Mouse (Mus musculus): ENCODE results near the gene Gm20219. TPM values are rescaled to one million over a fixed set of nuclear protein-coding genes. Genes with fewer than 3 reads are reported as not detected.
A peak's percentile ranks its signal among the peaks of the same experiment; 100 is the strongest.

The Gm20219 gene
- total and polyA plus RNA-seq, 3 experiments, result 0.62 to 3.1 TPM; not detected in 1

DNA sequence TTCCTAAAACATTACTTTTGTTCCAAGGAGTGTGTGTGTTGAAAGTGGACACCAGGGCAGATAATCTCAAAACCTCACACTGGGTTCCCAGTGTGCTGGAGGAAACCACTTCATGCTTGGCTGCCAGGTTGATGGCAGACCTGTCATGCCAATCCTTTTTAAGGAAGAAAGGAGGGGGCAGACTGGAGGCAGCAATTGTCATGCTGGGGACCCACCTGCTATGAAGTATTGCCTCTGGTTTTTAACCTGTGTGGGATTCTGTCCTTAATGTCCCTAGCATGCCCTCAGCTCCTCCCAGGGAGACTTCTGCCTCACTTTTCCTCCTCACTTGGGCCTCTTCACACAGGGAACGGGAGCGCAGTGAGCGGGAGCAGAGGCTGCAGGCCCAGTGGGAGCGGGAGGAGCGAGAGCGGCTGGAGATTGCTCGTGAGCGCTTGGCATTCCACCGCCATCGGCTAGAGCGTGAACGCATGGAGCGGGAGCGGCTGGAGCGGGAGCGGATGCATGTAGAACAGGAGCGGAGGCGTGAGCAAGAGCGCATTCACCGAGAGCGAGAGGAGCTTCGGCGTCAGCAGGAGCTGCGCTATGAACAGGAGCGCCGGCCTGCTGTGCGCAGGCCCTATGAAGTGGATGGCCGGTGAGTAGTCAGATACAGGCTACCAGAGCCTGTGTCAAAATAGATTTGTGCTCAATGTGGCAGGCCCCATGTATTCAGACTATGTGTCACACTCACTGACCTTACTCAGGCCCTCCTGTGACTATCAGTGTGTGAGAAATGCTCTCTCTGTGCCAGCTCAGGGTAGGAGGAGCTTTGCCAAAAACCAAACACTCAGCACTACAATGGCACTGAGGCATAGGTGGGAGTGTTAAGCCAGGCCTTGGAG, 49.2 kb upstream of the Gm20219 start:
- peaks cover 3 to 21% of the 10 kb centered on the region in 2 experiments for H3K36me3 ChIP-seq (ENCODE audit: control insufficient read depth in 1 of 2, insufficient read depth in 2 of 2, low read length in 2 of 2)
- peaks cover 7% of the 10 kb centered on the region for H3K79me2 ChIP-seq (ENCODE audit: control insufficient read depth, insufficient read depth, low read length, poor library complexity)
- H3K27me3 ChIP-seq (ENCODE audit: control insufficient read depth in 1 of 2, insufficient read depth in 2 of 2, low read length in 2 of 2), result no peaks in the 10 kb centered on the region
- no peak for DNase-seq (ENCODE audit: low read depth, low spot score)
- no peak overlapping the region for H3K27ac ChIP-seq (ENCODE audit: control insufficient read depth, low read depth, low read length)
- 0 out of 4 replicates have a peak, but pooled peaks of 1 of the 2 experiments have one; percentile 23 for TF ChIP-seq POLR2A (IDR thresholded peaks at IDR 0.05; ENCODE audit: control insufficient read depth in 1 of 2, insufficient read depth in 1 of 2, low read depth in 1 of 2, low read length in 2 of 2, poor library complexity in 1 of 2)
- TF ChIP-seq ZKSCAN1 (IDR thresholded peaks at IDR 0.05; ENCODE audit: low read depth, low read length), result no peak
- 0 out of 2 replicates have a peak, but pooled peaks have one; percentile 1 for TF ChIP-seq POLR2AphosphoS2 (IDR thresholded peaks at IDR 0.05; ENCODE audit: low read length)
- TF ChIP-seq TCF12 (IDR thresholded peaks at IDR 0.05; ENCODE audit: low read depth, low read length), result no peak
- H3K9ac ChIP-seq (ENCODE audit: control insufficient read depth, low read depth, low read length, poor library complexity, severe bottlenecking), result no peak overlapping the region
- H3K4me3 ChIP-seq (ENCODE audit: control insufficient read depth in 1 of 2, insufficient read depth in 1 of 2, low read depth in 2 of 2, low read length in 2 of 2), result no peak overlapping the region
- no peaks in the 10 kb centered on the region for H3K9me3 ChIP-seq (replicated peaks; ENCODE audit: insufficient read depth, low read length)
- no peaks in the 10 kb centered on the region; a peak in 1 of 4 replicates for H3K4me1 ChIP-seq (ENCODE audit: control insufficient read depth in 1 of 2, insufficient read depth in 2 of 2, low read length in 2 of 2)

DNA sequence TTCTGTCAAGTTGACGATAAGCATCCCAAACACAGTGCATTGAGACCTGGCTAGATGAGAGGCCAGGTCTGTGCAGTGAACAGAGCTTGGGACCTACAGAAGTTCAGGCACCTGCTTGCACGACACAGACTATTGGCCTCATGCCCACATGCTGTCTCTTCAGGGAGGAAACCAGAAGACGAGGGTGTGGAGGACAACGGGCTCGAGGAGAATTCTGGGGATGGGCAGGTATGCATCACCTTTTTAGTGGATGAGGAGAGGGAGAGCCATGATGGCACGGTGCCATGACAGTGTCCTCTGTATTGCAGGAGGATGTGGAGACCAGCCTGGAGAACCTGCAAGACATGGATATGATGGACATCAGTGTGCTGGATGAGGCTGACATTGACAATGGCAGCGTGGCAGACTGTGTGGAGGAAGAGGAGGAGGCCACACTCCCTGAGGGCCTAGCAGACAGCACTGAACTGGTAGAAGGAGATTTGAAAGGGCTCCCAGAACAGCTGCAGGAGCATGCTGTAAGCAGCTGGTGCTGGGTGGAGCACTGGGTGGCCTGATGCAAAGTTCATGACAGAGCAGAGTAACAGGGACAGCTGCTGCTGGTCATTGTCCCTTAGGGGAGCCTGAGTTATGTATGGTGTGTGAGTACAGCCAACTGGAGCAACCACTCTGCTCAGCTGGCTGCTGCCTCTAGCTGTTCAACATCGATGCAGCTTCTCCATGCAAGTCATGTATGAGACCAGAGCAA, 39.5 kb upstream of the Gm20219 start:
- Histone ChIP-seq H3K36me3 (ENCODE audit: control insufficient read depth in 1 of 2, insufficient read depth in 2 of 2, low read length in 2 of 2) (peaks cover 0 to 26% of the 10 kb centered on the region in 2 experiments; a peak in 2 of 4 replicates), H3K9me3 (replicated peaks; ENCODE audit: insufficient read depth, low read length) (no peaks in the 10 kb centered on the region), H3K79me2 (ENCODE audit: control insufficient read depth, insufficient read depth, low read length, poor library complexity) (peaks cover 25% of the 10 kb centered on the region), H3K4me3 (ENCODE audit: control insufficient read depth in 1 of 2, insufficient read depth in 1 of 2, low read depth in 2 of 2, low read length in 2 of 2) (no peak overlapping the region), H3K27me3 (ENCODE audit: control insufficient read depth in 1 of 2, insufficient read depth in 2 of 2, low read length in 2 of 2) (no peaks in the 10 kb centered on the region), H3K9ac (ENCODE audit: control insufficient read depth, low read depth, low read length, poor library complexity, severe bottlenecking) (no peak overlapping the region), H3K27ac (ENCODE audit: control insufficient read depth, low read depth, low read length) (no peak overlapping the region), H3K4me1 (ENCODE audit: control insufficient read depth in 1 of 2, insufficient read depth in 2 of 2, low read length in 2 of 2) (no peaks in the 10 kb centered on the region)
- no peak for DNase-seq (ENCODE audit: low read depth, low spot score)
- TF ChIP-seq CHD1 (IDR thresholded peaks at IDR 0.05; ENCODE audit: low read depth, low read length) (no peak), SMC3 (IDR thresholded peaks at IDR 0.05; ENCODE audit: low read depth, low read length) (no peak), ZMIZ1 (IDR thresholded peaks at IDR 0.05; ENCODE audit: low read depth, low read length) (no peak), POLR2AphosphoS5 (IDR thresholded peaks at IDR 0.05; ENCODE audit: borderline replicate concordance, low read depth, low read length) (no peak), E2F4 (IDR thresholded peaks at IDR 0.05; ENCODE audit: borderline replicate concordance, low read depth, low read length) (no peak), CHD2 (IDR thresholded peaks at IDR 0.05; ENCODE audit: low read length) (no peak), UBTF (IDR thresholded peaks at IDR 0.05; ENCODE audit: borderline replicate concordance, insufficient read depth, low read depth, low read length) (no peak), MYC (IDR thresholded peaks at IDR 0.05; ENCODE audit: low read depth, low read length) (no peak), NRF1 (IDR thresholded peaks at IDR 0.05; ENCODE audit: insufficient read depth, low read depth, low read length, poor library complexity, severe bottlenecking) (no peak), ELF1 (IDR thresholded peaks at IDR 0.05; ENCODE audit: low read depth, low read length) (no peak), ZNF384 (IDR thresholded peaks at IDR 0.05; ENCODE audit: low read depth, low read length) (no peak)

All from MEL (cell line).